Mouse (Mus musculus) kidney, embryonic 15.5 days (tissue): ENCODE data around the gene Insl5. TPM values are rescaled to one million over a fixed set of nuclear protein-coding genes. Genes with fewer than 3 reads are reported as not detected.

Source experiments
- ATAC-seq: fragments of 200-750 bp; cut with Nextera tagmentation; replicated peaks from 2 replicates; pipeline ENCODE4 v1.8.0; 2017; ENCODE audit warnings: moderate TSS enrichment; ENCODE audit not compliant: low FRiP score
- H3K27ac ChIP-seq: fragments of 300-500 bp; sonication (generic); 2 replicates; pipeline ENCODE4 v1.5.1; 2015; ENCODE audit warnings: mild to moderate bottlenecking, inconsistent platforms
- H3K27me3 ChIP-seq: fragments of 300-500 bp; sonication (generic); 2 replicates; pipeline ENCODE4 v1.6.1; 2015; ENCODE audit warnings: inconsistent platforms
- H3K36me3 ChIP-seq: fragments of 300-500 bp; sonication (generic); 2 replicates; pipeline ENCODE4 v1.6.1; 2015; ENCODE audit warnings: inconsistent platforms
- H3K4me1 ChIP-seq: fragments of 300-500 bp; sonication (generic); 2 replicates; pipeline ENCODE4 v1.6.1; 2015; ENCODE audit warnings: inconsistent platforms
- H3K4me2 ChIP-seq: fragments of 300-500 bp; sonication (generic); 2 replicates; pipeline ENCODE4 v1.6.1; 2015; ENCODE audit warnings: moderate library complexity, mild to moderate bottlenecking, inconsistent platforms
- H3K4me3 ChIP-seq: fragments of 300-500 bp; sonication (generic); replicated peaks from 2 replicates; pipeline ENCODE4 v1.5.1; 2015; ENCODE audit warnings: mild to moderate bottlenecking, inconsistent platforms
- H3K9ac ChIP-seq: fragments of 300-500 bp; sonication (generic); 2 replicates; pipeline ENCODE4 v1.6.1; 2015; ENCODE audit warnings: mild to moderate bottlenecking, inconsistent platforms
- H3K9me3 ChIP-seq: fragments of 300-500 bp; sonication (generic); replicated peaks from 2 replicates; pipeline ENCODE4 v1.6.1; 2016; ENCODE audit warnings: inconsistent platforms
- WGBS: fragments of 180-500 bp; shearing (Covaris S2); methylation state at CpG from one replicate; pipeline ENCODE4 v1.1.7; 2015; ENCODE audit warnings: mixed read lengths; 5-methylcytosine and 5-hydroxymethylcytosine counted together
- polyA plus RNA-seq: library from polyadenylated mRNA; unstranded; fragments of >200 nt; fragmentation: Nextera tagmentation; extraction: Ambion mirVana; gene quantifications from 2 replicates; pipeline ENCODE4 v1.2.1, GENCODE M21; 2015

Insl5 gene
- 0.23 and 0.72 TPM in 2 replicates for polyA plus RNA-seq

GRCm38 (mm10) chr4:103026621-103027020 is at the start of gene Insl5:
Insl5 (minus strand) TSS chr4:103026842.
- Histone ChIP-seq H3K4me3 (no peak within 1 kb of the TSS), H3K4me1 (peaks cover 9% of the 10 kb centered on the region; the same call in 1 of the 2 replicates), H3K9ac (no peak within 1 kb of the TSS), H3K4me2 (no peak within 1 kb of the TSS), H3K36me3 (no peaks in the 10 kb centered on the region), H3K27ac (no peak within 1 kb of the TSS), H3K9me3 (no peaks in the 10 kb centered on the region), H3K27me3 (no peaks in the 10 kb centered on the region)
- WGBS, result 80% methylated on average over 4 of the region's 4 CpGs
- ATAC-seq, result no peak

- H3K27ac ChIP-seq, result no peak overlapping the region
- H3K4me1 ChIP-seq, result no peaks in the 10 kb centered on the region
- ATAC-seq, result no peak
- WGBS, result 87% methylated on average over 3 of the region's 3 CpGs
- H3K4me3 ChIP-seq, result no peak overlapping the region
- no peaks in the 10 kb centered on the region for H3K9me3 ChIP-seq
- no peaks in the 10 kb centered on the region for H3K27me3 ChIP-seq
- H3K36me3 ChIP-seq, result no peaks in the 10 kb centered on the region
- H3K4me2 ChIP-seq, result no peak overlapping the region
- H3K9ac ChIP-seq, result no peak overlapping the region
Measured at GRCm38 (mm10) chr4:103070631-103071030, 44.0 kb upstream of the Insl5 start.

- Histone ChIP-seq H3K27ac (no peak overlapping the region), H3K9ac (no peak overlapping the region), H3K27me3 (no peaks in the 10 kb centered on the region), H3K9me3 (no peaks in the 10 kb centered on the region), H3K4me3 (no peak overlapping the region), H3K4me2 (no peak overlapping the region), H3K36me3 (no peaks in the 10 kb centered on the region), H3K4me1 (no peaks in the 10 kb centered on the region)
- WGBS, result 85% methylated on average over 6 of the region's 6 CpGs
- ATAC-seq, result no peak
Measured at GRCm38 (mm10) chr4:103067906-103068655, 41.4 kb upstream of the Insl5 start.

GRCm38 (mm10) chr4:103064976-103065375 is 38.3 kb upstream of the Insl5 start:
- 78% methylated on average over 5 of the region's 5 CpGs for WGBS
- Histone ChIP-seq H3K4me2 (no peak overlapping the region), H3K4me1 (no peaks in the 10 kb centered on the region), H3K4me3 (no peak overlapping the region), H3K9me3 (no peaks in the 10 kb centered on the region), H3K36me3 (no peaks in the 10 kb centered on the region), H3K27ac (no peak overlapping the region), H3K9ac (no peak overlapping the region), H3K27me3 (no peaks in the 10 kb centered on the region)
- no peak for ATAC-seq

GRCm38 (mm10) chr4:103064421-103064820 is 37.8 kb upstream of the Insl5 start:
- Histone ChIP-seq H3K9me3 (no peaks in the 10 kb centered on the region), H3K4me3 (no peak overlapping the region), H3K27me3 (no peaks in the 10 kb centered on the region), H3K27ac (no peak overlapping the region), H3K4me2 (no peak overlapping the region), H3K9ac (no peak overlapping the region), H3K4me1 (no peaks in the 10 kb centered on the region), H3K36me3 (no peaks in the 10 kb centered on the region)
- no peak for ATAC-seq
- 84% methylated on average over 2 of the region's 2 CpGs for WGBS

GRCm38 (mm10) chr4:103056909-103057308 is 30.3 kb upstream of the Insl5 start:
- Histone ChIP-seq H3K4me3 (no peak overlapping the region), H3K27ac (no peak overlapping the region)

GRCm38 (mm10) chr4:103048046-103048445 is 21.4 kb upstream of the Insl5 start:
- H3K9me3 ChIP-seq, result no peaks in the 10 kb centered on the region; the same call in 1 of the 2 replicates
- H3K4me1 ChIP-seq, result no peaks in the 10 kb centered on the region
- H3K4me2 ChIP-seq, result no peak overlapping the region
- no peak for ATAC-seq
- 78% methylated on average over 11 of the region's 11 CpGs for WGBS
- no peaks in the 10 kb centered on the region for H3K27me3 ChIP-seq
- no peak overlapping the region for H3K27ac ChIP-seq
- H3K36me3 ChIP-seq, result no peaks in the 10 kb centered on the region
- no peak overlapping the region for H3K9ac ChIP-seq
- H3K4me3 ChIP-seq, result no peak overlapping the region

More at GRCm38 (mm10) chr4:103056909-103057308, 30.3 kb upstream of the Insl5 start:
- Histone ChIP-seq H3K27me3 (no peaks in the 10 kb centered on the region), H3K9ac (no peak overlapping the region), H3K36me3 (no peaks in the 10 kb centered on the region), H3K9me3 (no peaks in the 10 kb centered on the region), H3K4me2 (no peak overlapping the region), H3K4me1 (no peaks in the 10 kb centered on the region)
- WGBS, result 79% methylated on average over 5 of the region's 5 CpGs
- ATAC-seq, result no peak

- no peak overlapping the region for H3K27ac ChIP-seq
- ATAC-seq, result no peak
- no peaks in the 10 kb centered on the region for H3K4me1 ChIP-seq
- no peaks in the 10 kb centered on the region for H3K9me3 ChIP-seq
- no peak overlapping the region for H3K4me2 ChIP-seq
- no peaks in the 10 kb centered on the region for H3K27me3 ChIP-seq
- H3K36me3 ChIP-seq, result peaks cover 6% of the 10 kb centered on the region; the same call in 1 of the 2 replicates
- WGBS, result 93% methylated on average over 11 of the region's 11 CpGs
- H3K4me3 ChIP-seq, result no peak overlapping the region
- no peak overlapping the region for H3K9ac ChIP-seq
Measured at GRCm38 (mm10) chr4:103042997-103043396, 16.4 kb upstream of the Insl5 start.

GRCm38 (mm10) chr4:103039838-103040191 is 13.2 kb upstream of the Insl5 start:
- peaks cover 9% of the 10 kb centered on the region; the same call in 1 of the 2 replicates for H3K36me3 ChIP-seq
- H3K4me1 ChIP-seq, result no peaks in the 10 kb centered on the region
- no peaks in the 10 kb centered on the region for H3K27me3 ChIP-seq
- 65% methylated on average over 5 of the region's 5 CpGs for WGBS
- H3K4me2 ChIP-seq, result no peak overlapping the region
- H3K4me3 ChIP-seq, result no peak overlapping the region
- H3K27ac ChIP-seq, result no peak overlapping the region
- no peak for ATAC-seq
- no peaks in the 10 kb centered on the region for H3K9me3 ChIP-seq
- no peak overlapping the region for H3K9ac ChIP-seq

GRCm38 (mm10) chr4:103039103-103039837 is 12.6 kb upstream of the Insl5 start:
- H3K4me3 ChIP-seq, result no peak overlapping the region
- no peaks in the 10 kb centered on the region for H3K9me3 ChIP-seq
- H3K27me3 ChIP-seq, result no peaks in the 10 kb centered on the region
- WGBS, result 66% methylated on average over 14 of the region's 14 CpGs
- no peak overlapping the region for H3K27ac ChIP-seq
- no peak overlapping the region for H3K9ac ChIP-seq
- no peak for ATAC-seq
- H3K4me2 ChIP-seq, result no peak overlapping the region
- peaks cover 9% of the 10 kb centered on the region; the same call in 1 of the 2 replicates for H3K36me3 ChIP-seq
- H3K4me1 ChIP-seq, result no peaks in the 10 kb centered on the region

- Histone ChIP-seq H3K4me3 (no peak overlapping the region), H3K27me3 (no peaks in the 10 kb centered on the region), H3K27ac (peak overlapping the region; percentile 32; the same call in 1 of the 2 replicates), H3K9ac (no peak overlapping the region), H3K4me1 (peaks cover 9% of the 10 kb centered on the region; the same call in 1 of the 2 replicates), H3K36me3 (no peaks in the 10 kb centered on the region), H3K4me2 (peak overlapping the region; percentile 22; the same call in 1 of the 2 replicates), H3K9me3 (no peaks in the 10 kb centered on the region)
- ATAC-seq, result peak; percentile 88
- 32% methylated on average over 13 of the region's 13 CpGs for WGBS
Measured at GRCm38 (mm10) chr4:103028177-103029088, 1.8 kb upstream of the Insl5 start.
